Mouse (Mus musculus) ES-E14 (cell line): Measurements from ENCODE around the gene Hddc3. TPM values are rescaled to one million over a fixed set of nuclear protein-coding genes. Genes with fewer than 3 reads are reported as not detected.
A peak's percentile ranks its signal among the peaks of the same experiment; 100 is the strongest.

Source experiments
- DNase-seq: peaks from one replicate; pipeline ENCODE4 v3.0.0-alpha.2; 2013; ENCODE audit warnings: low read depth, low spot score
- H3K27ac ChIP-seq: 2 replicates; pipeline ENCODE4 v1.5.1; 2012; ENCODE audit warnings: low read depth, mild to moderate bottlenecking, low read length, moderate library complexity, mixed read lengths; ENCODE audit not compliant: poor library complexity, insufficient read depth, severe bottlenecking
- H3K36me3 ChIP-seq: 2 replicates; pipeline ENCODE4 v1.6.1; 2012; ENCODE audit warnings: mild to moderate bottlenecking, low read length, moderate library complexity, mixed read lengths; ENCODE audit not compliant: control insufficient read depth, poor library complexity, insufficient read depth, severe bottlenecking
- H3K4me1 ChIP-seq, 2 experiments: fragments of 150-350 bp in 1 of 2; sonication (generic) in 1 of 2; 2 replicates each; pipeline ENCODE4 v1.6.1; 2012; ENCODE audit warnings: low read length in 2 of 2, mild to moderate bottlenecking in 1 of 2, mixed read lengths in 1 of 2; ENCODE audit not compliant: control insufficient read depth in 2 of 2, insufficient read depth in 2 of 2, poor library complexity in 1 of 2
- H3K4me3 ChIP-seq, 2 experiments: fragments of 150-350 bp in 1 of 2; sonication (generic) in 1 of 2; 2 replicates each; pipeline ENCODE4 v1.5.1; 2012; ENCODE audit warnings: low read length in 2 of 2, low read depth in 1 of 2, mild to moderate bottlenecking in 1 of 2, mixed read lengths in 1 of 2; ENCODE audit not compliant: insufficient read depth in 1 of 2, poor library complexity in 1 of 2, severe bottlenecking in 1 of 2
- H3K9ac ChIP-seq: 2 replicates; pipeline ENCODE4 v1.6.1; 2012; ENCODE audit warnings: low read depth, mild to moderate bottlenecking, low read length, mixed read lengths; ENCODE audit not compliant: poor library complexity, insufficient read depth, severe bottlenecking
- H3K9me3 ChIP-seq: fragments of 150-350 bp; sonication (generic); 2 replicates; pipeline ENCODE4 v1.6.1; 2012; ENCODE audit warnings: low read depth, mild to moderate bottlenecking, low read length; ENCODE audit not compliant: control insufficient read depth, insufficient read depth
- CHD2 ChIP-seq: IDR thresholded peaks from 2 replicates; pipeline ENCODE4 v1.6.1; 2014; ENCODE audit warnings: mild to moderate bottlenecking, low read depth, low read length, inconsistent platforms
- HCFC1 ChIP-seq: IDR thresholded peaks from 2 replicates; pipeline ENCODE4 v1.6.1; 2012; ENCODE audit warnings: low read length, inconsistent platforms, borderline replicate concordance; ENCODE audit not compliant: insufficient read depth
- MAFK ChIP-seq: IDR thresholded peaks from 2 replicates; pipeline ENCODE4 v1.6.1; 2014; ENCODE audit warnings: mild to moderate bottlenecking, low read depth, low read length, inconsistent platforms; ENCODE audit not compliant: insufficient read depth
- ZC3H11A ChIP-seq: IDR thresholded peaks from 2 replicates; pipeline ENCODE4 v1.6.1; 2012; ENCODE audit warnings: low read depth, mild to moderate bottlenecking, inconsistent platforms, low read length, borderline replicate concordance
- ZNF384 ChIP-seq: IDR thresholded peaks from 2 replicates; pipeline ENCODE4 v1.6.1; 2012; ENCODE audit warnings: low read depth, low read length, inconsistent platforms
- in situ Hi-C, 2 experiments: fragments of 600-800 bp; cut with MboI; formaldehyde crosslinking; loops; one replicate each; pipeline ENCODE4 v1.15.1; 2025; ENCODE audit warnings: low sequenced_read_pairs in 2 of 2, inconsistent platforms in 1 of 2; ENCODE audit not compliant: unreplicated experiment in 2 of 2
- total RNA-seq: library from RNA; depleted of rRNA; stranded (reverse); fragments of 300-350 nt; gene quantifications from 2 replicates; pipeline ENCODE4 v1.2.3, GENCODE M21; 2012

The Hddc3 gene
- total RNA-seq, 1 experiment: 14.3 TPM

- DNase-seq: peak; percentile 66
- in situ Hi-C loops: loop anchor here (5.0 to 25.0 kb wide), 2 partner anchors 210 to 235 kb away; no protein-coding TSS in a partner anchor
- Histone ChIP-seq H3K4me3 (no peak overlapping the region), H3K36me3 (no peaks in the 10 kb centered on the region), H3K27ac (no peak overlapping the region), H3K9me3 (no peaks in the 10 kb centered on the region), H3K4me1 (peaks cover 0 to 9% of the 10 kb centered on the region in 2 experiments; a peak in 1 of 4 replicates), H3K9ac (no peak overlapping the region)
- no peak for TF ChIP-seq ZC3H11A
- TF ChIP-seq CHD2: no peak
- TF ChIP-seq HCFC1: no peak
- no peak for TF ChIP-seq ZNF384
- no peak for TF ChIP-seq MAFK
Observed at GRCm38 (mm10) chr7:80377471-80377870, 34.6 kb downstream of the Hddc3 start.

- no peak overlapping the region for H3K4me3 ChIP-seq
- no peaks in the 10 kb centered on the region for H3K36me3 ChIP-seq
- H3K9me3 ChIP-seq: no peaks in the 10 kb centered on the region
- in situ Hi-C loops: loop anchor here (5.0 to 25.0 kb wide), 2 partner anchors 208 to 237 kb away; no protein-coding TSS in a partner anchor
- no peak for DNase-seq
- TF ChIP-seq HCFC1: no peak
- no peak for TF ChIP-seq MAFK
- TF ChIP-seq CHD2: no peak
- TF ChIP-seq ZC3H11A: no peak
- no peak for TF ChIP-seq ZNF384
- H3K9ac ChIP-seq: no peak overlapping the region
- H3K27ac ChIP-seq: no peak overlapping the region
- H3K4me1 ChIP-seq: peaks cover 0 to 12% of the 10 kb centered on the region in 2 experiments; a peak in 1 of 4 replicates
Observed at GRCm38 (mm10) chr7:80379531-80379930, 36.6 kb downstream of the Hddc3 start.

GRCm38 (mm10) chr7:80382919-80383318, 40.0 kb downstream of the Hddc3 start:
- no peaks in the 10 kb centered on the region for H3K9me3 ChIP-seq
- no peak overlapping the region for H3K9ac ChIP-seq
- TF ChIP-seq ZNF384: no peak
- H3K27ac ChIP-seq: no peak overlapping the region
- peaks cover 0 to 18% of the 10 kb centered on the region in 2 experiments; a peak in 1 of 4 replicates for H3K4me1 ChIP-seq
- no peak overlapping the region for H3K4me3 ChIP-seq
- H3K36me3 ChIP-seq: no peaks in the 10 kb centered on the region
- in situ Hi-C loops: loop anchor here (10.0 to 25.0 kb wide), 3 partner anchors 202 to 312 kb away; no protein-coding TSS in a partner anchor
- DNase-seq: no peak

- H3K9me3 ChIP-seq: no peaks in the 10 kb centered on the region
- H3K36me3 ChIP-seq: no peaks in the 10 kb centered on the region; the same call in 1 of the 2 replicates
- H3K4me1 ChIP-seq: peaks cover 0 to 12% of the 10 kb centered on the region in 2 experiments; a peak in 1 of 4 replicates
- peak; percentile 92 for DNase-seq
- in situ Hi-C loops: loop anchor here (10.0 to 25.0 kb wide), 3 partner anchors 198 to 308 kb away; no protein-coding TSS in a partner anchor
- TF ChIP-seq CHD2 (no peak), ZC3H11A (peak; percentile 95), ZNF384 (no peak), HCFC1 (no peak), MAFK (no peak)
- no peak overlapping the region for H3K27ac ChIP-seq
- peak overlapping the region; percentile 4 to 66; a peak in 2 of 4 replicates for H3K4me3 ChIP-seq
- no peak overlapping the region for H3K9ac ChIP-seq
Observed at GRCm38 (mm10) chr7:80386235-80386930, 43.5 kb downstream of the Hddc3 start.
